Comparison of ENCODE assay signal across 14 mouse cellular contexts in genomic region chr10:57465768-57466167, GRCm38 (mm10).
"Had no signal": no experiment of that assay in that cellular context is flagged by ENCODE, and none has a peak within 500 bp of the region (broad histone marks: within the 10 kb centered on the region; RNA-seq: fewer than 3 reads in every experiment).

No protein-coding gene starts in this region.

- DNase-seq: kidney, adult 2 months; kidney, postnatal 36 days; layer of hippocampus, postnatal 36 days; liver, embryonic 13.5 days; lung, embryonic 14.5 days; thymus, postnatal 25 days had no signal

- H3K4me3 ChIP-seq: left cerebral cortex, adult 2 months; liver, embryonic 13.5 days; midbrain, embryonic 12.5 days; midbrain, embryonic 15.5 days; myocyte; neural tube, embryonic 13.5 days had no signal

- H3K9ac ChIP-seq: liver, embryonic 13.5 days; lung, embryonic 14.5 days; midbrain, embryonic 12.5 days; midbrain, embryonic 15.5 days; neural tube, embryonic 13.5 days had no signal

- H3K4me1 ChIP-seq: liver, embryonic 13.5 days; midbrain, embryonic 12.5 days; midbrain, embryonic 15.5 days; neural tube, embryonic 13.5 days had no signal

- ATAC-seq: lung, postnatal 0 days; midbrain, embryonic 15.5 days had no signal

- H3K9me3 ChIP-seq: liver, embryonic 13.5 days; midbrain, embryonic 12.5 days; midbrain, embryonic 15.5 days; neural tube, embryonic 13.5 days had no signal

- H3K27ac ChIP-seq: kidney, postnatal 0 days; left cerebral cortex, adult 2 months; liver, embryonic 13.5 days; macrophage; midbrain, embryonic 12.5 days; midbrain, embryonic 15.5 days; neural tube, embryonic 13.5 days had no signal

- H3K36me3 ChIP-seq: liver, embryonic 13.5 days; midbrain, embryonic 12.5 days; midbrain, embryonic 15.5 days; neural tube, embryonic 13.5 days had no signal

- H3K4me2 ChIP-seq: liver, embryonic 13.5 days; lung, embryonic 14.5 days; midbrain, embryonic 12.5 days; midbrain, embryonic 15.5 days; neural tube, embryonic 13.5 days had no signal

- H3K27me3 ChIP-seq: liver, embryonic 13.5 days; midbrain, embryonic 12.5 days; midbrain, embryonic 15.5 days; neural tube, embryonic 13.5 days had no signal
